Mouse (Mus musculus): Measurements from ENCODE around the gene B4galt2.

- TF ChIP-seq CTCF (IDR thresholded peaks at IDR 0.05; ENCODE audit: extremely low read depth, insufficient read depth, insufficient read length, insufficient replicate concordance), result no peak
- TF ChIP-seq POLR2A (IDR thresholded peaks at IDR 0.05; ENCODE audit: low read depth, low read length), result no peak
Observed at GRCm38 (mm10) chr4:117843101-117843500, 40.2 kb downstream of the B4galt2 start.
